Mouse (Mus musculus) left cerebral cortex, postnatal 14 days (tissue): Measurements from ENCODE around the gene Ccdc158. TPM values are rescaled to one million over a fixed set of nuclear protein-coding genes. Genes with fewer than 3 reads are reported as not detected.

Source experiments
- DNase-seq, 2 experiments: peaks; one replicate each; pipeline ENCODE4 v3.0.0; 2021 to 2022; ENCODE audit warnings: low spot score in 2 of 2, mixed read lengths in 1 of 2
- intact Hi-C: fragments of 180-260 bp; cut with DNase I; formaldehyde crosslinking; loops from one replicate; pipeline ENCODE4 v1.15.1; 2025
- long read RNA-seq, 2 experiments: library from polyadenylated mRNA; stranded (forward); transcript quantifications; one replicate each; pipeline ENCODE4 v2.0.0; 2021
- total RNA-seq, 2 experiments: library from RNA; stranded (reverse); gene quantifications; 2 replicates each; pipeline ENCODE4 v1.2.3; 2021

Ccdc158 gene
- total RNA-seq: under 1 TPM; 0.21 to 0.55 TPM
- long read RNA-seq, experiment 1, partial matches to known transcripts: 0 of 1 reads
- long read RNA-seq, experiment 1, other reads (novel, unspliced or antisense): 1 of 1 reads
- long read RNA-seq, experiment 2: 0 reads

DNA sequence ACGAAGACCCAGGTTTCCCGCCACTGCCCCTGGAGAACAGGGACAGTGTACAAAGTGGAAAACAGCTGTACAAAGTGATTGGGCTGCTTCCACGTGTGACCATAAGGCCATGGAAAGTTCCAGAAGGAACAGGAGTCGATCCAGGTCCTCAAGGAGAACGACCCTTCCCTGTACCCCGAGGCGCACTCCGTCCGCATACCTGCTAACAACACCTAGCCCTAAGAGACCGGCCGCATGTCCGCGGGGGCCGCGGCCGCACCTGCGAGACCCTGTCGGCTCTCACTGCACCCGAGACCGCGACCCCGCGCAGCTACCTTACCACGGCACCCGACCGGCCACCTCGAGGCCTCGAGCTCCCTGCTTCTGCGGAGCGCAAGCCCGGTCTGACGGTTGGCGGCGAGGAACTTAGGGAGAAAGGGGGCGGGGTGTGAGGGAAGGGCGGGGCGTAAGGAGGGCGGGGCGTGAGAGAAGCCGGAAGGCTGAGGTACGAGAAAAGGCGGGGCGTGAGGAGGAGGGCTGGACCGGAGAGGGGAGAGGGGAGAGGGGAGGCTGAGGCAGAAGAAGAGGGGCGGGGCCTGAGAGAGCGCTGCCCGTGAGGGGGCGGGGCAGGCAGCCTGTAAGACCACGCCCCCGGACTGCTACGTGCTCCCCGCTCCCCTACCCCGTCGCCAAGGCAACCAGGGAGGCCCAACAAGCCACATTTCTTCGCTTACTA, at the start of gene Ccdc158:
Ccdc158 (minus strand) TSS at position 413 of the 715 bp plus-strand sequence.
- peak; percentile 66 to 69 for DNase-seq
- intact Hi-C loops: loop anchor here (5.0 to 10.0 kb wide), 2 partner anchors 277 to 650 kb away; no protein-coding TSS in a partner anchor

DNA sequence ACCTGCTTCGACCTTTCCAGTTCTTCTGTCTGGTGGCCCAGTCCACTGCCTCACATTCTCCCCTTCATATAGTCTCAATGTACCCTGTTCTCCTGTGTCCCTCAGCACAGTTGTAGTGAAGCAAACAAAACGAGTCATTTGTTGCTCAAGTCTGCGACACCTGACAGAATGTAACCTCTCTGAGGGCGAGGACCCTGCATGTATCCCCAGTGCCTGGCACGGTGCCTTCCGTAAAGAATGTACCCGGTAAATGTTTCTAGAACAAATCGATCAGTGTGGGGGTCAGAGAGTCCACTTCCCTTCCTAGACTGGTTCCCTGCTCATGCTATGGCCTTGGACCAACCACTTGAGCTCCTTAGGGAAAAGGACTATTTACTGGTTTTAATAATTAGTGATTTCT, 46.5 kb upstream of the Ccdc158 start:
- intact Hi-C loops: no loop called here
- DNase-seq: no peak

- no peak for DNase-seq
- intact Hi-C loops: no loop called here
These were observed 43.8 kb upstream of the Ccdc158 start for GRCm38 (mm10) chr5:92718856-92719255.

GRCm38 (mm10) chr5:92717666-92718360, 42.7 kb upstream of the Ccdc158 start:
- intact Hi-C loops: no loop called here
- DNase-seq: no peak

DNA sequence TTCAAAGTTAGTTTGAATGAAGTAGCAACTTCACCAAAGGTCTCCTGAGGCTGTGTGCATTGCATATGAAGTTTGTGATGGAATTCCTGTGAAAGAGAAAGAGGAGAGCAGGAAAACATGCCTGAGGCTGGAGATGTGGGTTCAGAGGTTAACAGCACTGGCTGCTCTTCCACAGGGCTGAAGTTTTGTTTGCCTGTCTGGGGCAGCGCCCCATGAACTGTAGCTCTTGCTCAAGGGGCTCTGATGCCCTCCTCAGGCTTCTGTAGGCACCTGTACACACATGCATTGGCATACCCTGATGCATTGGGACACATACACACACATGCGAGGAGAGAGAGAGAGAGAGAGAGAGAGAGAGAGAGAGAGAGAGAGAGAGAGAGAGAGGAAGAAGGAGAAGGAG, 40.8 kb upstream of the Ccdc158 start:
- intact Hi-C loops: no loop called here
- no peak for DNase-seq

DNA sequence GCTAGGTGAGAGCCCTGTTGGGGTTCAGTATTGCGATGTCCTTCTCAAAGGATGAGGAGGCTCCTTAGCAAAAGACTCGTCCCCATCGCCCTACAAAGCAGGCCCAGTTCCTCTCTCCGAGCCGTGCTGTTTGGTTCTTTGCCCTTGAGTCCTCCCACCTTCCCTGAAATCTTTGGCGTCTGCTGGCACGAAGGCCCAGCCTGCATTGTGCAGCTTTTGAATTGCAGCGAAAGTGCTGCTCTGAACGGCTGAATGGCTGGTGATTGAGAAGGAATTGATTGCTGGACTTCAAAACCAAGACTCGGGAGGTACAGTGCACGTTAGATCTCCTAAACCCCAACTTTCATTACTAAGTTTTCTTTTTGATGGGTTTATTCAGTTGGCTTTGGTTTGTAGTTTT, 40.2 kb upstream of the Ccdc158 start:
- intact Hi-C loops: no loop called here
- DNase-seq: no peak

- intact Hi-C loops: no loop called here
These were observed 39.8 kb upstream of the Ccdc158 start for GRCm38 (mm10) chr5:92714886-92715285.

DNA sequence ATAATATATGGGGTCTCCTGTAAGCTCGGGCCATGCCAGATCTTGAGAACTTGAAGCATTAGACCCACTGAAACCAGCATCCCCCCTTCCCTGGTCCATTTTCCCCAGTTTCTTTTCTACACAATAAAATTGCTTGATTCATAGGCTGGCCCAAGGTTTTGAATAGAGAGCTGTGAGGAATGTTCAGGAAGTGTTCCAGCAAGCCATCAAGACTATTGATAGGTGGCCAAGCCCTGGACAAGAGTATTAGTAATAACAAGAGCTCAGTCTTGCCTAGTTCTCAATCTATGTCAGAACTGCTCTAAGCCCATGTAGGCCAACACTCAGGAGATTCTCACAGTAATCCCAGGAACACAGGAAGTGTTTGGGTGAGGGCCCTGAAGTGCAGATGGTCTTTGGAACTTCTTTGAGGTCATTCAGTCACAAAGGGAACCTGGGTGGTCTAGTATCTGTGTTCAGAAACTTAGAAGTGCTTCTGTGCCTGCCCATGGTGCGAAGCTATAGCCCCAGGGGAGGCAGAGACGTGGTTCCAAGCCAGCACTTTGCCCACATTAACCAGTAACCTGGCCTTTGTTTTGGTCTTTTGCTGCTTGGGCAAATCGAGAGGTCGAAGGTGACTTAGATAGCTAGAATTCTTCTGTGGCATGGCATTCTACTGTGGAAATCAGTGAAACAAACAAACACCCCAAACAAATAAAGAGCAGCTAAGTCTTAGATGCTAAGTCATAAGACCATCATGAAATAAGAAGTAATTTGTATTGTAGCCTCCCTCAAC, 37.7 kb upstream of the Ccdc158 start:
- intact Hi-C loops: no loop called here
- no peak for DNase-seq

More at GRCm38 (mm10) chr5:92714886-92715285, 39.8 kb upstream of the Ccdc158 start:
- DNase-seq: no peak

GRCm38 (mm10) chr5:92711666-92712290, 36.7 kb upstream of the Ccdc158 start:
- intact Hi-C loops: no loop called here
- no peak for DNase-seq

GRCm38 (mm10) chr5:92710779-92711178, 35.7 kb upstream of the Ccdc158 start:
- no peak for DNase-seq
- intact Hi-C loops: no loop called here

- DNase-seq: no peak
- intact Hi-C loops: no loop called here
These were observed 32.9 kb upstream of the Ccdc158 start for GRCm38 (mm10) chr5:92707921-92708491.

- no peak for DNase-seq
- intact Hi-C loops: no loop called here
These were observed 28.6 kb upstream of the Ccdc158 start for GRCm38 (mm10) chr5:92703671-92704070.

- no peak for DNase-seq
- intact Hi-C loops: no loop called here
These were observed 26.7 kb upstream of the Ccdc158 start for GRCm38 (mm10) chr5:92701750-92702149.

- intact Hi-C loops: no loop called here
- DNase-seq: no peak
These were observed 23.9 kb upstream of the Ccdc158 start for GRCm38 (mm10) chr5:92698837-92699529.

DNA sequence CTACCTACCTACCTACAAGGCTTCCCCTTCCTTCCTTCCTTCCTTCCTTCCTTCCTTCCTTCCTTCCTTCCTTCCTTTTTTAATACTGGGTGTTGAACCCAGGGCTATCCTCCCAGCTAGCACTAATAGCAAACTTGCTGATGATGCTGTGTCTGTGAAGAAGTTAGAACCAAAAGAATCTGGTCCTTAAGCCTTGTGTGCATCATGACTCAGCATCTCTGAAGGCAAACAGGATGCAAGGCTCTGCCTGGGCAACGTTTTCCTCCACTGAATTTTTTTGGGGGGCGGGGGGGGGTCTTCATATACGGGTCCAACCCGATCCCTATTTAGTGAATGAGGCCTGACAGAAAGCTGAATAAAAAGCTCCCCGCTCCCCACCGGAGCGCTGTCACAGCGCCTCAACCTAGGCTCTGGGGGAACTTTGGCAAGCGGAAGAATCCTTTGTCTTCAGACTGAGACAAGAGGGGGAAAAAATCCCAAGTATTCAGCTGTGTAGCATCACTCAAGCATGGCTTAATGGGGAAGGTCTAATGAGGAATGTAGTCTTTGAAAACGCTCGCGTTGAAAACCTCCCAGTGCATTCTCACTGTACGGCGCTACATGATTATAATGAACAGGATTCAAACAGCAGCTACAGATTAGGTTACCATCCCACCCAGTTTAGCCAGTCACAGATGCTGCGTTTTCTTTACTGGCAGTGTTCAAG, 23.2 kb upstream of the Ccdc158 start:
- intact Hi-C loops: no loop called here
- DNase-seq: no peak

GRCm38 (mm10) chr5:92694316-92694995, 19.4 kb upstream of the Ccdc158 start:
- intact Hi-C loops: no loop called here
- DNase-seq: no peak

DNA sequence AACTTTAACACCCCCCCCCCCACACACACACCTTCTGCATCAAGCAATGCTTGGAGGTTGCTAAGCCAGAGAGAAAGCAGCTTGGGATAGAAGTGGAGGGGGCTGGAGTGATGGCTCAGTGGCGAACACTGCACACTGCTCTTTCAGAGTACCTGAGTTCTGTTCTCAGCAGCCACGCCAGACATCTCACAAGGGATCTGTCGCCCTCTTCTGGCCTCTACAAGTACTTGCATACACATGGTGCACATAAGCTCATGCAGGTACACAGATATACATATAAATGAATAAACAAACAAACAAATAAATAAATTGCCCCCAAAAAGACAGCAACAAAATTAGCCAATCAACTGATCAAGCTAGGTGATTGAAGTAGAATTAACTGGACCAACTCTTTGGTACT, 18.7 kb upstream of the Ccdc158 start:
- DNase-seq: no peak
- intact Hi-C loops: no loop called here
